Mouse (Mus musculus) cerebellum, adult 9-11 months (tissue): ENCODE data around the gene Nell2.

Source experiments
- DNase-seq: peaks from one replicate; pipeline ENCODE4 v3.0.0; 2022

Gene Nell2

DNA sequence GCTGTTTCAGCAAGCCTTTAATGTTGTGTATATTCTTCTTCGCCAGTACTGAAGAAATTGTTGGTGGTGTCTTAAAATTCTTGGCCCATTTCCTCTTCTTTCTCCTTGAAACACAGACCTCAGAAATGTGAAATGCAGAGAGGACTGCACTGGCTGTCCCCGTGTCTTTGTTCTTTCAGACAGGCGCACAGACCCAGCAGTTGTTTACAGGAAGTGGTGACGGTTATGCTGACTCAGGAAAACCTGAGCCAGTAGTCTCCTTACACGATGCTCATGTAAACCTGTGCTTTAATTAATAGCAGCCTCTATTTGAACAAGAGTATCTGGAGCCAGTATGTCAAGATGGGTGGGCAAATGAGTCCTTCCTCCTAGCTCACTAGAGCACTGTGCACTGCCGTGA lies 61.2 kb downstream of the Nell2 start:
- DNase-seq, result no peak

GRCm38 (mm10) chr15:95460041-95460566 lies 68.3 kb downstream of the Nell2 start:
- DNase-seq, result peak; percentile 65

- DNase-seq, result no peak
Measured at GRCm38 (mm10) chr15:95444586-95444985, 83.8 kb downstream of the Nell2 start.

- no peak for DNase-seq
Measured at GRCm38 (mm10) chr15:95437740-95438139, 90.6 kb downstream of the Nell2 start.

- DNase-seq, result no peak
Measured at GRCm38 (mm10) chr15:95436261-95436660, 92.1 kb downstream of the Nell2 start.

GRCm38 (mm10) chr15:95431156-95431799 lies 97.1 kb downstream of the Nell2 start:
- no peak for DNase-seq

- no peak for DNase-seq
Measured at GRCm38 (mm10) chr15:95430000-95430399, 98.4 kb downstream of the Nell2 start.

- DNase-seq, result no peak
Measured at GRCm38 (mm10) chr15:95428003-95428663, 100.2 kb downstream of the Nell2 start.

- DNase-seq, result no peak
Measured at GRCm38 (mm10) chr15:95425085-95425484, 103.3 kb downstream of the Nell2 start.

DNA sequence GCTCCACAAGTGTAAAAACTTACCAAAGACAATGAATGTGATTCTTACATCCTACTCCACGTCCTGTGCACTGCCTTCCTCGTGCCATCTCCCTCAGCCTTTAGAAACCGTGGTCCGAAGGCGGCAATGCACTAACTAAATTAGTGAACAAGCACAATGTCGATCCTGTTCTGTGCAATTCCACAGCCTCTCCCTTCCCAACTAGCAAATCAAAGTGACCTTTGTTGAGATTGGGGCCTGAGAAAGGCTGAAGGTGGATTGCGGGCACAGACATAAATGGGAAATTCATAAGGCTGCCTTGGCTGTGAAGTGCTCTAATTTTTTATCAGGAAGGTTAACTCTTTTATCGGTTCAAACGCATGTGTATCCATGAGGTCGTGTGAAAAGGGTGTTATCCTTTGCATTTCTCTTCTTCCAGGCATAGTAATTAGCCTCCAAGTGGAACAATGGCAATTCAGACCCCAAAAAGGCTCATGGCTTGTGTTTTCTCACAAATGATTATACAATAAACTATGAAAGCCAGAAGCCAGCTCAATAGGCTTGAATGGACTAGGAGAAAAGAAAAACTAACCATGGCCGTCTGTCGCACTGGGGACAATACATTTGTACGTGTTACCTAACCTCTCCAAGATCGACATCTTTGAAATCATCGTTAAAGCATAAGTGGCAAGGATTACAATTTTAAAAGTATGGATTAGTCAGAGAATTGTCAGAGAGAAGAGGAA lies 106.0 kb downstream of the Nell2 start:
- DNase-seq, result no peak

GRCm38 (mm10) chr15:95418641-95419040 lies 109.7 kb downstream of the Nell2 start:
- no peak for DNase-seq

DNA sequence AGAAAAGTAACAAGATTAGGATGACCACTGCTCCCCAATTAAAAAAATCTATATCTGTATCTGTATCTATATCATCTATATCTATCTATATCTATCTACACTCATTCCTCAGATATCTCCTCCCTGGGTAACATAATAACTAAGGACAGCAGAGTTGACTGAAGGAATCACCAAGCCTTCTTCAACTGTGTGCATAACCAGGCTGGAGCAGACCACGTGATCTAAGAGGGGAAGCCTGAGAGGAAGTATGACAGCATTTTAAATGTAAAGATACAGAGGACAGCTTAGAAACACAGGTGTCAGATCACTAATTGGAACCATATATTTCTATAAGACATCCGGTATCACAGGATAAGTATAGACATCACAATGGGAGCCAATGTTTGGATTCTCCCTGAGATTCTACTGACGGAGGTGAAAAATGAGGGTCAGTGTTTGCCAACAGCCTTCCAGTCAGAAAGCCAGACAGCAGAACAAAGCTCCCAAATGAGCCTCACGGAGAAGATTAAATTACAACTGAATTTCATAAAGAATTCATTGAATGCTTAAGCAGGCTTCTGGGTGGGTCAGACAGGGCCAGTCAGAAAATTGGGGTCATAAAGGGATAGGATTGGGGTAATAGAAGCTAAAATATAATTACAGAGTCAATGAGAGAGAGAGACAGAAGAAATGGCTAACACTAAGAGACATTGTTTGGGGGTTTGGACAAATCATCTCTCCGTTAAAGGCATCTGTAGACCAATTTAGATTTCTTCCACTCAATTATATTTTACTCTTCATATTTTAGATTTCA lies 116.2 kb downstream of the Nell2 start:
- DNase-seq, result no peak

DNA sequence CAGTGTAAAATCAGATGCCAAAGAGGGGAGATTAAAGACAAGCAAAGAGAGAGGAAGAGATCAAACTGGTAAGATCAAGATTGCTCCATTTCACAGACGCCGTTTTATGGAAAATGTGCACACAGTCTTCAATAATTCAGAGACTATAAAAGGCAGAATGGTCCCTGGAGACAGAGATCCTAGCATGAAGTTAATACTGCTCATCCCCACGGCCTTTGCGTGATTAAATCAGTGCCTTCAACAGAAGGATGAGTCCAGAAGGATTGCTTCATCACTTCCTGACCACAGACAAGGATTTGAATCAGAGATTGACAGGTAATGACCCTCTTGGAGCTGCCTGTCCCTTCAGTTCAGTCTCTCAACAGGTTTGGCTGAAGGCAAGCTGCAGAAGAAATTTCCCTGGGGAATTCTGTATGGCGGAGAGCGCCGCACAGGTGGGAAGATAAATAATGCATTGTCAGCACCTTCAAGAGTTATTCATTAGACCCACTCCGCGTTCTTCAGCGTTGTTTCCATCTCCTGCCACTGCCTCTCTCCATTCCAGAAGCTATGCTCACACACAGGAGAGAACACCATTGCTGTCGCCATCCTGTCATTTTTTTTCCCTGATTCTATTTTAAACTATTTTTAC lies 118.0 kb downstream of the Nell2 start:
- no peak for DNase-seq

DNA sequence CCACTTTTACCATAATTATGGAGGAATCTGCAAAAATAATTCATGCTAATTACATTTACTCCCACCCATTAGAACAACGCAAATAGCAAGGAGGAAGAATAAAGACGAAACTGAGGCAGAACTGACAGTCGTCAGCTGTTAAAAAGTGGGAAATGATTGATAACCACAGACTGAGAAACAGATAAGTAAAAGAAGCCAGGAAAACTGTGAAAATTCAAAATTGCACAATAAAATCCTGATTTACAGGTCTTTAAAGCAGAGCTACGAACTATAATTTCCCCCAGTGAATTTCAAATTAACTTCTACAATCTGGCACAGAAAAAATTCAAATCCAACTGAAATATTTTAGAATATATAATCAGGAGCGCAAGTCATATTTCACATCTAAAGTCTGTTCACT lies 138.0 kb downstream of the Nell2 start:
- no peak for DNase-seq

- peak; percentile 31 for DNase-seq
Measured at GRCm38 (mm10) chr15:95388950-95389349, 139.4 kb downstream of the Nell2 start.

DNA sequence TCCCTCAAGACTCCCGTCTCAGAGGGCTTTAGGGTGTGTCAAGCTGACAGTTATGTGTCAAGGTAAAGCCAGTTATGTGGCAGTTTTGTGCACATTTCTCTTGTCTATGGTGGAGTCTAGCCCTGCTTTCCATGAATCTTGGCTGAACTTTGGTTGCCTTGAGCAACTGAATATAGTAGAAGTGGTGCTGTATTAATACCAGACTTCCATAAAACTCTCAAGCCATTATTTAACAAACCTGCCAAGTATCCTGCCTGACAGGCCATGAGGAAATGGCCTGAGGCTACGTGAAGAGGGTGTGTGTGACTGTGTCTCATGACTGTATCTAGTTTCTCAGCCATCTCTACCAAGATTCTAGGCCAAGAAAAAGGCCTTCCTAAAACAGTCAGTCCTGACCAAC lies 147.5 kb downstream of the Nell2 start:
- DNase-seq, result no peak

DNA sequence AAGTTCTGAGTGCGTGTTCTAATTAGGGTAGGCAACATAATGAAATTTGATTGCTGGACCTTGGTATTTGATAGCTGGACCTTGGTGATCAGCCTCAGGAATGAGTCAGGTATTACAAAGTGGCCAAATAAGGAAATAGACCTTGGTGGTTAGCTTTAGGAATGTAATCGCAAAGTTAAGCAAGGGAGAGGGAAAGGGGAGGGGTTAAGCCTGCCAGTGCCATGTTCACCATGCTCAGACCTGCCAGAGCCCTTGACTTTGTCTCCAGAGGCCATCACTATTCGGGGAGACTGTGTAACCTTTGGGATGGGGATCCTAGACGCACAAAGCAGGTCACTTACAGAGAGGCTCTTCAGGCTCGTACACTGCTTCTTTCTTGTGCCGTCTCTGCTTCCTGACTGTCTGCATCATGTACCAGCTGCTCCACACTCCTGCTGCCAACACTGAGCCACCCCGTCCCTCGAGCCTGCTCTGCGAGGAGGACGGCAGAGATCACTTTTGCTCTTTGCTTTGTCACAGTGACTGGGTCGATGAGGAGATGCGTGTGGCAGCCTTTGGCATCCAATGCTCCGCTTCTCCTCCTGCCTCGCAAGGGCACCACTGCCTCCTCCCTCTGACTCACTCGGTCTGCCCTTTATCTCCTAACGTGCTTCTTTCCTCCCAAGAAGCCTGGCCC lies 157.5 kb downstream of the Nell2 start:
- peak; percentile 59 for DNase-seq

- no peak for DNase-seq
Measured at GRCm38 (mm10) chr15:95368185-95368584, 160.2 kb downstream of the Nell2 start.

GRCm38 (mm10) chr15:95366506-95366905 lies 161.9 kb downstream of the Nell2 start:
- DNase-seq, result no peak

DNA sequence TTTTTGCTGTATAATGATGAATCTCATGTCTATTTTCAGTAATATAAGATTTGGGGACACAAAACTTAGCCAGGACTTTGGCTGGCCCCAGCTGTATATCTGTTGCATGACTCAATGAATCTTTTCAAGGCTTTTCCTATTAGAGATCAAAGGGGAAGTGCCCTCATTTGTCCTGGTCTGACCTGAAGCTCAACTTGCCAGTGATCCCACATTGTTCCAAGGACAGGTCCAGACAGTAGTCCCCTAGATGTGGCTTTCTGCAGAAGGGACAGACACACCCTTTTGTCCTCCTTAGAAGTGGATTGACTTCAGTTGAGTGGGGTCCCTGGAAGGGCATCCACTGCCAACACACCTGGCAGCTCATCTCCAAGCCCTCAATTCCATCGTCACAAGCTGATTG lies 173.6 kb downstream of the Nell2 start:
- DNase-seq, result no peak

DNA sequence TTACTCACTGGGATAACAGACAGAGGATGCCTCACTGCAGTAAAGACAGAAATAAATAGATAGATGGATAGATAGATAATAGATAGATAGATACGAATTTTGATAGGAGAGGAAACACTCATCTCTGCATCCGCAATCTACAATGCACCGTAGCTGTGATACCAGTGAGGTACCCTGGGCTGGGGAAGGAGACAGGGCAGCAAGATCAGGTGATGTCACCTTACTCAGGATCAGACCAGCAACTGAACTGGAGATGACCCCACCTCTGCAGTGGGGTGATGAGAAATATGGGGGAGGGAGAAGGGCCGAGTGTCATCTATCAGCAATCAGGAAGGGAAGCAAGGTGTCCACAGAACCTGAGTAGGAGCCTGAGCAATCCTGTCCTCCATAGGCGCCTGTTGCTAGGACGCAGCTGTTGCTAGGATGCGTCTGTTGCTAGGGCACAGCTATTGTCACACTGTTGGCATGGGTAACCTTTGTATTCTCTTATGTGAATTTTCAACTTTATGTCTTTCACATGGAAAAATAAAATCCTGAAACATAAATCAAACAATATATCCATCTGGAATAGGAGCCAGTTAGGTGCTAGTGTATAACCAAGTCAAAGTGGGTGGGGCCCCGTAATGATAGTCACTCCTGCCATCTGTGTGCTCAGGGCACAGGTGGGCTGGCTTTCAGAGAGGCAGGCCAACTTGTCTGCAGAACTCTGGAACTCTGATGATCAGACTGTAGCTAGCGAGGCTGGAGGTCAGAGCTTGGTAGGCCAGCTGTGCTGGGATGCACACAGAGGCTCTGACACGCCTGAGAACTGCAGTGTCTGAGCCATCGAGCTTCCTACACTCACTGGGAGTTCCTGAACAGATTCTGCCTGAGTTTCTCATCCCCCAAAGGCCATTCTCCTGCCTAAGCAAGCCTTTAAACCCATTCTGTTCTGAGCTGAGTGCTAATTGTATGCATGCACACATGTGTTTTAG lies 193.7 kb downstream of the Nell2 start:
- DNase-seq, result no peak
